Mouse (Mus musculus): ENCODE measurements around the gene Fam166b. TPM values are rescaled to one million over a fixed set of nuclear protein-coding genes. Genes with fewer than 3 reads are reported as not detected.

The Fam166b gene
- polyA plus RNA-seq, 1 experiment from 2014 or later: 0.12 TPM

GRCm38 (mm10) chr4:43466872-43467271 is 37.9 kb upstream of the Fam166b start:
- no peak for TF ChIP-seq EP300 (optimal IDR thresholded peaks at IDR 0.05)
- TF ChIP-seq CTCF (IDR thresholded peaks at IDR 0.05; ENCODE audit: low read depth): no peak

GRCm38 (mm10) chr4:43465935-43466334 is 37.0 kb upstream of the Fam166b start:
- Histone ChIP-seq H3K4me2 (replicated peaks; ENCODE audit: low read depth) (no peak overlapping the region), H3K27me3 (ENCODE audit: control insufficient read depth, insufficient read depth, low read length) (no peaks in the 10 kb centered on the region), H3K9ac (ENCODE audit: low read length) (no peak overlapping the region), H3K36me3 (ENCODE audit: control insufficient read depth, insufficient read depth, low read length) (no peaks in the 10 kb centered on the region), H3K9me3 (ENCODE audit: control insufficient read depth, low read length) (no peaks in the 10 kb centered on the region), H3K27ac (replicated peaks) (no peak overlapping the region), H3K4me1 (replicated peaks; ENCODE audit: control insufficient read depth, insufficient read depth) (no peaks in the 10 kb centered on the region), H3K4me3 (ENCODE audit: low read depth, low read length) (no peak overlapping the region)
- no peak for TF ChIP-seq EP300 (optimal IDR thresholded peaks at IDR 0.05)
- no peak for TF ChIP-seq CTCF (IDR thresholded peaks at IDR 0.05; ENCODE audit: low read depth)
- ATAC-seq (ENCODE audit: low FRiP score, low TSS enrichment) (no peak), DNase-seq (ENCODE audit: low spot score) (no peak)
- 75% methylated on average over 6 of the region's 6 CpGs for WGBS

More at GRCm38 (mm10) chr4:43466872-43467271, 37.9 kb upstream of the Fam166b start:
- 86% methylated on average over 7 of the region's 7 CpGs for WGBS
- Histone ChIP-seq H3K36me3 (ENCODE audit: control insufficient read depth, insufficient read depth, low read length) (no peaks in the 10 kb centered on the region), H3K27me3 (ENCODE audit: control insufficient read depth, insufficient read depth, low read length) (no peaks in the 10 kb centered on the region), H3K4me1 (replicated peaks; ENCODE audit: control insufficient read depth, insufficient read depth) (no peaks in the 10 kb centered on the region), H3K4me2 (replicated peaks; ENCODE audit: low read depth) (no peak overlapping the region), H3K9ac (ENCODE audit: low read length) (no peak overlapping the region), H3K27ac (replicated peaks) (no peak overlapping the region), H3K4me3 (ENCODE audit: low read depth, low read length) (no peak overlapping the region), H3K9me3 (ENCODE audit: control insufficient read depth, low read length) (no peaks in the 10 kb centered on the region)
- DNase-seq (ENCODE audit: low spot score) (no peak), ATAC-seq (ENCODE audit: low FRiP score, low TSS enrichment) (no peak)

GRCm38 (mm10) chr4:43463102-43463501 is 34.2 kb upstream of the Fam166b start:
- Histone ChIP-seq H3K4me3 (ENCODE audit: low read depth, low read length) (no peak overlapping the region), H3K9ac (ENCODE audit: low read length) (no peak overlapping the region), H3K9me3 (ENCODE audit: control insufficient read depth, low read length) (no peaks in the 10 kb centered on the region), H3K4me2 (replicated peaks; ENCODE audit: low read depth) (no peak overlapping the region), H3K27ac (replicated peaks) (no peak overlapping the region), H3K36me3 (ENCODE audit: control insufficient read depth, insufficient read depth, low read length) (no peaks in the 10 kb centered on the region), H3K4me1 (replicated peaks; ENCODE audit: control insufficient read depth, insufficient read depth) (no peaks in the 10 kb centered on the region), H3K27me3 (ENCODE audit: control insufficient read depth, insufficient read depth, low read length) (no peaks in the 10 kb centered on the region)
- DNase-seq (ENCODE audit: low spot score) (no peak), ATAC-seq (ENCODE audit: low FRiP score, low TSS enrichment) (no peak)
- WGBS: 87% methylated on average over 5 of the region's 5 CpGs
- TF ChIP-seq CTCF (IDR thresholded peaks at IDR 0.05; ENCODE audit: low read depth) (no peak), EP300 (optimal IDR thresholded peaks at IDR 0.05) (no peak)

GRCm38 (mm10) chr4:43457124-43457523 is 28.2 kb upstream of the Fam166b start:
- DNase-seq (ENCODE audit: low spot score) (no peak), ATAC-seq (ENCODE audit: low FRiP score, low TSS enrichment) (no peak)
- Histone ChIP-seq H3K4me2 (replicated peaks; ENCODE audit: low read depth) (no peak overlapping the region), H3K9me3 (ENCODE audit: control insufficient read depth, low read length) (no peaks in the 10 kb centered on the region), H3K9ac (ENCODE audit: low read length) (no peak overlapping the region), H3K36me3 (ENCODE audit: control insufficient read depth, insufficient read depth, low read length) (no peaks in the 10 kb centered on the region), H3K27me3 (ENCODE audit: control insufficient read depth, insufficient read depth, low read length) (no peaks in the 10 kb centered on the region), H3K27ac (replicated peaks) (no peak overlapping the region), H3K4me3 (ENCODE audit: low read depth, low read length) (no peak overlapping the region), H3K4me1 (replicated peaks; ENCODE audit: control insufficient read depth, insufficient read depth) (peaks cover 3% of the 10 kb centered on the region)
- no peak for TF ChIP-seq EP300 (optimal IDR thresholded peaks at IDR 0.05)
- no peak for TF ChIP-seq CTCF (IDR thresholded peaks at IDR 0.05; ENCODE audit: low read depth)
- WGBS: 18% methylated on average over 8 of the region's 8 CpGs

GRCm38 (mm10) chr4:43456470-43456869 is 27.5 kb upstream of the Fam166b start:
- WGBS: 26% methylated on average over 4 of the region's 4 CpGs

GRCm38 (mm10) chr4:43454041-43454836 is 25.3 kb upstream of the Fam166b start, which contains the start of gene Cd72:
Cd72 (minus strand) TSS chr4:43454628.
- 33% methylated on average over 20 of the region's 20 CpGs for WGBS
- no peak for ATAC-seq (ENCODE audit: low FRiP score, low TSS enrichment)
- peak within 1 kb of the TSS; percentile 23; the same call in 1 of the 2 replicates for H3K9ac ChIP-seq (ENCODE audit: low read length)

More at GRCm38 (mm10) chr4:43456470-43456869, 27.5 kb upstream of the Fam166b start:
- no peak overlapping the region for H3K4me2 ChIP-seq (replicated peaks; ENCODE audit: low read depth)
- ATAC-seq (ENCODE audit: low FRiP score, low TSS enrichment) (no peak), DNase-seq (ENCODE audit: low spot score) (no peak)
- H3K36me3 ChIP-seq (ENCODE audit: control insufficient read depth, insufficient read depth, low read length): no peaks in the 10 kb centered on the region
- no peak overlapping the region for H3K27ac ChIP-seq (replicated peaks)
- H3K4me3 ChIP-seq (ENCODE audit: low read depth, low read length): no peak overlapping the region
- TF ChIP-seq EP300 (optimal IDR thresholded peaks at IDR 0.05) (no peak), CTCF (IDR thresholded peaks at IDR 0.05; ENCODE audit: low read depth) (no peak)
- no peaks in the 10 kb centered on the region for H3K27me3 ChIP-seq (ENCODE audit: control insufficient read depth, insufficient read depth, low read length)
- H3K9ac ChIP-seq (ENCODE audit: low read length): no peak overlapping the region
- no peaks in the 10 kb centered on the region for H3K9me3 ChIP-seq (ENCODE audit: control insufficient read depth, low read length)
- peaks cover 3% of the 10 kb centered on the region for H3K4me1 ChIP-seq (replicated peaks; ENCODE audit: control insufficient read depth, insufficient read depth)

More at GRCm38 (mm10) chr4:43454041-43454836, 25.3 kb upstream of the Fam166b start, which contains the start of gene Cd72:
- Histone ChIP-seq H3K4me3 (ENCODE audit: low read depth, low read length) (peak within 1 kb of the TSS; percentile 17), H3K4me2 (replicated peaks; ENCODE audit: low read depth) (peak within 1 kb of the TSS; percentile 35), H3K4me1 (replicated peaks; ENCODE audit: control insufficient read depth, insufficient read depth) (peaks cover 3% of the 10 kb centered on the region), H3K9me3 (ENCODE audit: control insufficient read depth, low read length) (no peaks in the 10 kb centered on the region), H3K27ac (replicated peaks) (no peak within 1 kb of the TSS), H3K27me3 (ENCODE audit: control insufficient read depth, insufficient read depth, low read length) (no peaks in the 10 kb centered on the region), H3K36me3 (ENCODE audit: control insufficient read depth, insufficient read depth, low read length) (no peaks in the 10 kb centered on the region)
- peak; percentile 37 for TF ChIP-seq CTCF (IDR thresholded peaks at IDR 0.05; ENCODE audit: low read depth)
- no peak for TF ChIP-seq EP300 (optimal IDR thresholded peaks at IDR 0.05)
- DNase-seq (ENCODE audit: low spot score): no peak

Measured in stomach, postnatal 0 days (tissue).